Mouse (Mus musculus): ENCODE data around the gene Neurod2. TPM values are rescaled to one million over a fixed set of nuclear protein-coding genes. Genes with fewer than 3 reads are reported as not detected.

Gene Neurod2
- polyA plus RNA-seq (2011; ENCODE audit: insufficient read depth, insufficient read length, low replicate concordance, missing spikeins), result not detected in 2 replicates

DNA sequence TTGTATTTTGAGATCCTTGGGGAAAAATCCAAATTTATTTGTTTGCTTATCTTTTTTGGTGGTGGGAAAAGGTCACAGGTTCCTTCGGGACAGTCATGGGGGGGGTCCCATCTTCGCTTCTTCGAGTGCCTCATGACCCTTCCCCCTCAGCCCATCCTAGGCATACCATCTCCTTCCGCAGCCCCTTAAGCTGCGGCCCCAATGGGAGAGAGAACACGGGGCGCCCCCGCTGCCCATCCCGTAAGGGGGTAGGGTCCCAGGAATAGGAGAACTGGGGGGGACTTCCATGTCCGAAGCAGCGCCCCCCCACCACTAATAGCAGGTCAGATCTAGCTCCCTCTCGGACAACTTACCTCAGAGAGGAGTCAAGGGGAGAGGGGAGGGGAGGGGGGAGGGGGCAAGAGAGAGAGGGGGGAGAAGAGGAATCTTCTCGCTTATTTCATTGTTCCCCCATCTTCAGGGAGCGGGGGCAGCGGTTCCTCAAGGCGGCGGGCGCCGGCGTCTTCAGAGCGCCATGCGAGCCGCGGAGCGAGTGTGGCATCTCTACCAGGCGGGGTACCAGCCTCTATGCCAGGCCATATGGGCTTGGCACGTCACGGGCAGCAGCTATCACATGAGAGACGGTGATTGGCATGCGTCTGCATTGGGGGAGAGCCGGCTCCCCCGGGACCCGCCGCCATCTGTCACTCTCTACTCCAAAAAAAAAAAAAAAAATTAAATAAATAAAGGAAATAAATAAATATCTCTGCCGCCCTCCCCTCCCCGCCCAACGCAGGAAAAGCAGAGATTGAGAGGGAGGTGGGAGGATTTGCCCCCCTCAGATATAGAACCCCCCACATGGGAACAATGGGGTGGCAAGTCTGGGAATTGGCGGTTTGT is at the start of gene Neurod2:
Neurod2 (minus strand) TSS at position 568 of the 879 bp plus-strand sequence.
- H3K4me3 ChIP-seq (replicated peaks; ENCODE audit: control insufficient read depth, low read depth, low read length), result no peak within 1 kb of the TSS
- TF ChIP-seq POLR2A (IDR thresholded peaks at IDR 0.05; ENCODE audit: borderline replicate concordance, control insufficient read depth, low read depth, low read length), result no peak
- no peak for TF ChIP-seq CTCF (IDR thresholded peaks at IDR 0.05; ENCODE audit: control insufficient read depth, insufficient read depth, low read length)
- 12% methylated on average over 38 of the region's 38 CpGs for WGBS

DNA sequence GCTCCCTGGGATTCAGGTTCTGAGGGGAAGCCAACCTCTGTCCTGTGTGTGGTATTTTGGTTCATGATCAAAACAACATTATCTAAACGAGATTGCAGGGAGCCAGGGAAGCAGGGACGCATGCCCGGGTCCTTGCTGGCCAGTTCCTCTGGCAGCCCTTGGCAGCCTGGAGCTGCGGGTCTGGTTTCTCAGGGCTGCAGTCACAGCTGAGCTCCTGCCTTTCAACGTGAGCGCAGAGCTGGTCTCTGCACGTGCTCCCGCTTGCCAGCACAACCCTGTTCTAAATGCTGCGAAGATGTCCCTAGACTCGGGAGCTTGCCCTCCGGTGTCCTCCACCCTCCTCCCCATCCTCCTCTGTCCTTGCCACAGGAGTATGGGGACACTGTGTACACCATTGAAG is 48.3 kb upstream of the Neurod2 start:
- Histone ChIP-seq H3K4me1 (ENCODE audit: control insufficient read depth, insufficient read depth, low read length) (no peaks in the 10 kb centered on the region), H3K4me3 (replicated peaks; ENCODE audit: control insufficient read depth, low read depth, low read length) (no peak overlapping the region), H3K27ac (ENCODE audit: control insufficient read depth, insufficient read depth, low read depth, low read length, poor library complexity) (no peak overlapping the region)
- WGBS, result 84% methylated on average over 11 of the region's 11 CpGs
- TF ChIP-seq POLR2A (IDR thresholded peaks at IDR 0.05; ENCODE audit: borderline replicate concordance, control insufficient read depth, low read depth, low read length), result no peak
- TF ChIP-seq CTCF (IDR thresholded peaks at IDR 0.05; ENCODE audit: control insufficient read depth, insufficient read depth, low read length), result no peak

More for the DNA sequence above, at the start of gene Neurod2:
- Histone ChIP-seq H3K27ac (ENCODE audit: control insufficient read depth, insufficient read depth, low read depth, low read length, poor library complexity) (no peak within 1 kb of the TSS), H3K4me1 (ENCODE audit: control insufficient read depth, insufficient read depth, low read length) (no peaks in the 10 kb centered on the region)

DNA sequence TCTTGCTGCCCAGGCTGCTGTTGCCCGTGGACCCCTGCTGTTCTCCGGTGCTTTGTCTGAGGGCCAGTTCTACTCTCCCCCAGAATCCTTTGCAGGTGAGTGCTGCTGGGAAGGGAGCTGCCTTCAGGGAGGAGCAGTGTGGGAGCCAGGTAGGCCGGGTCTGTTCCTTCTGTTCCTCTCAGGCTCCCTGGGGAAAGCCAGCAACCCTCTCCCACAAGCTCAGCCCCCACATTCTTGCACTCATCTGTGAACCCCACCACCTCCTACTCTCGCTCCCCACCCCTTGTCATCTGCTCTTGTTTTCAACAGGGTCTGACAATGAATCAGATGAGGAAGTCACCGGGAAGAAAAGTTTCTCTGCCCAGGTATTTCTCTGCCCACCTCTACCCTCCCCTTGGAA is 47.3 kb upstream of the Neurod2 start:
- WGBS, result 78% methylated on average over 5 of the region's 5 CpGs
- no peaks in the 10 kb centered on the region for H3K4me1 ChIP-seq (ENCODE audit: control insufficient read depth, insufficient read depth, low read length)

DNA sequence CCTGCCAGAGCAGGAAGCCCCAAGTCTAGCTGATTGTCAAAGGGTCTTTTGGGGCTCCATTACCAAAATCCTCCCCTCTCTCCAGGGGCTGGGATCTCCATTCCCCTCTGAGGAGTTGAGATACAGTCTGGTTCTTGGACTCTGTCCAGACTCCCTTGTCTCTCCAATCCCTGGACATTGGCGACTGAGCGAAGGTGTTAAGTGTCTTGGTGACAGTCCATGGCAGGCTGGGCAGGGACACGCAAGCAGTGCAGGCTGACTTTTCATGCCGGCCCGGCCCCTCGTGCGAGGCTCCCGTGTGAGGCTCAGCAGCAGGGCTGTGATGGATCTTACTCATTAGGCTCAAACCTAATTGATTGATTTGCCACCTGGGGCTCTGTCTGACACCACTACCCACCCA is 44.8 kb upstream of the Neurod2 start:
- no peak overlapping the region for H3K4me3 ChIP-seq (replicated peaks; ENCODE audit: control insufficient read depth, low read depth, low read length)
- no peaks in the 10 kb centered on the region for H3K4me1 ChIP-seq (ENCODE audit: control insufficient read depth, insufficient read depth, low read length)
- TF ChIP-seq POLR2A (IDR thresholded peaks at IDR 0.05; ENCODE audit: borderline replicate concordance, control insufficient read depth, low read depth, low read length) (no peak), CTCF (IDR thresholded peaks at IDR 0.05; ENCODE audit: control insufficient read depth, insufficient read depth, low read length) (no peak)
- 90% methylated on average over 8 of the region's 8 CpGs for WGBS
- H3K27ac ChIP-seq (ENCODE audit: control insufficient read depth, insufficient read depth, low read depth, low read length, poor library complexity), result no peak overlapping the region

More for the DNA sequence above, 47.3 kb upstream of the Neurod2 start:
- no peak for TF ChIP-seq POLR2A (IDR thresholded peaks at IDR 0.05; ENCODE audit: borderline replicate concordance, control insufficient read depth, low read depth, low read length)
- TF ChIP-seq CTCF (IDR thresholded peaks at IDR 0.05; ENCODE audit: control insufficient read depth, insufficient read depth, low read length), result no peak
- Histone ChIP-seq H3K4me3 (replicated peaks; ENCODE audit: control insufficient read depth, low read depth, low read length) (no peak overlapping the region), H3K27ac (ENCODE audit: control insufficient read depth, insufficient read depth, low read depth, low read length, poor library complexity) (no peak overlapping the region)

DNA sequence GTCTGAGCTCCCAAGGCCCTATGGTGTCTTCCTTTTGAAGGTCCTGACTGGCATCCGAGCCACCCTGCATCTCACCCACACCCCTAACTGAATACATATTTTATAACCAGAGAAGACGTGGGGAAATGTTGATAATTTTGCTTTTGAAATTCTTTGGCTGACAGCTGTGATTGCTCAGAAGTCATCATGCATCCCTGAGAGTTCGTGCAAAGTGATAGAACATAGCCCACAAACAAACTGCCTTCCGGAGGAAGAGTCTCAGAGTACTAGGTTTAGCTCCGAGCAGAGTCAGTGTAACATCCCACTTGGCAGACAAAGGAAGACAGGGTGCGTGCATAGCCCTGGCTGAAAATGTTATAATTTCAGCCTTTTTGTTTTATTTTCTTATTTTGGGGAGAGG is 43.8 kb upstream of the Neurod2 start:
- TF ChIP-seq POLR2A (IDR thresholded peaks at IDR 0.05; ENCODE audit: borderline replicate concordance, control insufficient read depth, low read depth, low read length) (no peak), CTCF (IDR thresholded peaks at IDR 0.05; ENCODE audit: control insufficient read depth, insufficient read depth, low read length) (no peak)
- no peaks in the 10 kb centered on the region for H3K4me1 ChIP-seq (ENCODE audit: control insufficient read depth, insufficient read depth, low read length)
- no peak overlapping the region for H3K4me3 ChIP-seq (replicated peaks; ENCODE audit: control insufficient read depth, low read depth, low read length)
- H3K27ac ChIP-seq (ENCODE audit: control insufficient read depth, insufficient read depth, low read depth, low read length, poor library complexity), result no peak overlapping the region
- 90% methylated on average over 6 of the region's 6 CpGs for WGBS

DNA sequence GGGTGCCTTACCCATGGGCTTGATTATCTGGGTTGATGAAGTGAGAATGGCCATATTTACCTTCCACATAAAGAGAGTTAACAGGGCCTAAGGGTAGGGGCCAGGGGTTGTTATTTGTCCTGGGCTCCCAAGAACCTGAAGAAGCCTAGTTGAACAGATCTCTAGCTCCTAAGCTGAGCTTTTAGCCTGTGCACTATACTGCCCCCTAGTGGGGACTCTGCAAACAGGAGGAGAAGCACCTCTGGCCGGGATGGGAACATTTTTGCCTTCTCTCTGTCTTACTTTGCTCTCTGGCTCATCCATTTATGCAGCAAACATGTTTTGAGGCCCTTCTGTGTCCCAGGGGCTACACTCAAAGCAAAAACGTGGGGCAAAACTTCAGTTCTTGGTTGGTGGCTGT is 43.0 kb upstream of the Neurod2 start:
- 16% methylated on average over 2 of the region's 2 CpGs for WGBS
- no peak for TF ChIP-seq POLR2A (IDR thresholded peaks at IDR 0.05; ENCODE audit: borderline replicate concordance, control insufficient read depth, low read depth, low read length)
- TF ChIP-seq CTCF (IDR thresholded peaks at IDR 0.05; ENCODE audit: control insufficient read depth, insufficient read depth, low read length), result peak; percentile 82

DNA sequence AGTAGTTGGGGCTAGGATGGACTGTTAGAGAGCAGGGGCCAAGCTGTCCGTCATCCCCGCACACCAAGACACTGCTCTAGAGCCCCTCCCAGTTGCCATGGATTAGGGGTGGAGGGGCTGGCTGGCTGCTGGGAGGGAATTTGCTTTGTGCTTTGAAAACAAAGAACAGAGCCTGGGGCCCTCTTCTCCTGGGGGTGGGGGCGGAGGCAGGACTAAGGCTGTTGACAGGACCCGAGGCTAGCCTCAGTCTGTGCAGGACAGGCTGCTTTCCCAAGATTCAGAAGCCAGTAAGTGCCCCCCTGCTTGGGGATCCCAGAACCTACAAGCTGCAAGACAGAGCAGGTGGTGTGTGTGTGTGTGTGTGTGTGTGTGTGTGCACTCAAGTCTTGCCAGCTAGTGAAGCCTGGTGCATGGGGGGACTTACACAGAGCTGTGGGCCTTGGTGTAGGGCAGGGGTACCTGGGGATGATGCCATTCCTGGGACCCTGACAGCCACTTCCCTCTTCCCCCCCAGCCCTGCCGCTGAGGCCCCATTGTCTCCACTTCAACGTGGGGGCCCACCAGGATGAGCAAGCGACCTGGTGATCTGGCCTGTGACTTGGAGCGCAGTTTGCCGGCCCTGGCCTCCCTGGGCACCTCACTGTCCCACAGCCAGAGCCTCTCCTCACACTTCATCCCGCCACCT is 42.2 kb upstream of the Neurod2 start:
- no peak for TF ChIP-seq POLR2A (IDR thresholded peaks at IDR 0.05; ENCODE audit: borderline replicate concordance, control insufficient read depth, low read depth, low read length)
- TF ChIP-seq CTCF (IDR thresholded peaks at IDR 0.05; ENCODE audit: control insufficient read depth, insufficient read depth, low read length), result no peak
- no peak overlapping the region for H3K27ac ChIP-seq (ENCODE audit: control insufficient read depth, insufficient read depth, low read depth, low read length, poor library complexity)
- WGBS, result 75% methylated on average over 10 of the region's 10 CpGs
- H3K4me3 ChIP-seq (replicated peaks; ENCODE audit: control insufficient read depth, low read depth, low read length), result no peak overlapping the region
- peaks cover 4% of the 10 kb centered on the region; the same call in 1 of the 2 replicates for H3K4me1 ChIP-seq (ENCODE audit: control insufficient read depth, insufficient read depth, low read length)

More for the DNA sequence above, 43.0 kb upstream of the Neurod2 start:
- H3K4me1 ChIP-seq (ENCODE audit: control insufficient read depth, insufficient read depth, low read length), result peaks cover 2% of the 10 kb centered on the region; the same call in 1 of the 2 replicates
- H3K4me3 ChIP-seq (replicated peaks; ENCODE audit: control insufficient read depth, low read depth, low read length), result no peak overlapping the region
- H3K27ac ChIP-seq (ENCODE audit: control insufficient read depth, insufficient read depth, low read depth, low read length, poor library complexity), result no peak overlapping the region

DNA sequence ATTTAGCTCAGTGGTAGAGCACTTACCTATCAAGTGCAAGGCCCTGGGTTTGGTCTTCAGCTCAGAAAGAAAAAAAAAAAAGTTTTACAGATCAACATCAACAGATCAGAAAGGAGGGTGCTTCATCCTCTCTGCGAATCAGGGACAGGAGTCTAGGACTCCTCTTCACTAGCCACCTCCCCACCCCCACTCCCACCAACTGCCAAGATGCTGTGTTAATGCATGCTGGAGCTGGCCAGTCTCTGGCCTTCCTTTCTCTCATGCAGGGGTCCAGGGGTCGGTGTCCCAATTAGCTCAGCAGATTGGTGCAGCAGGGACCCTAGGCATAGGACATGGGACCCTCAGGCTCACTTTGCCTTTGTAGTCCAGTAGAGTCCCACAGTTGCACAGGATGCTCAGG is 41.1 kb upstream of the Neurod2 start:
- Histone ChIP-seq H3K4me3 (replicated peaks; ENCODE audit: control insufficient read depth, low read depth, low read length) (no peak overlapping the region), H3K27ac (ENCODE audit: control insufficient read depth, insufficient read depth, low read depth, low read length, poor library complexity) (no peak overlapping the region), H3K4me1 (ENCODE audit: control insufficient read depth, insufficient read depth, low read length) (peaks cover 4% of the 10 kb centered on the region; the same call in 1 of the 2 replicates)
- WGBS, result 80% methylated on average over 2 of the region's 2 CpGs
- TF ChIP-seq POLR2A (IDR thresholded peaks at IDR 0.05; ENCODE audit: borderline replicate concordance, control insufficient read depth, low read depth, low read length), result no peak
- no peak for TF ChIP-seq CTCF (IDR thresholded peaks at IDR 0.05; ENCODE audit: control insufficient read depth, insufficient read depth, low read length)

Data from bone marrow, adult 2 months (tissue).